Mouse (Mus musculus) heart, postnatal 25 days (tissue): ENCODE measurements at regions not wholly inside any gene's neighbourhood (a gene's known extent, or its start where the extent isn't known, plus 50 kb on each side); places are given as distances from the start of the nearest gene placed in this dataset.
A peak's percentile ranks its signal among the peaks of the same experiment; 100 is the strongest.

ENCODE experiments used
- DNase-seq: peaks from one replicate; pipeline ENCODE4 v3.0.0; 2022; ENCODE audit warnings: low spot score
- intact Hi-C: fragments of 180-260 bp; cut with DNase I; formaldehyde crosslinking; loops from one replicate; pipeline ENCODE4 v1.15.1; 2025

- intact Hi-C loops, result no loop called here
These were observed 313.3 kb upstream of the Klf3 start for GRCm38 (mm10) chr5:64489656-64490444.

DNA sequence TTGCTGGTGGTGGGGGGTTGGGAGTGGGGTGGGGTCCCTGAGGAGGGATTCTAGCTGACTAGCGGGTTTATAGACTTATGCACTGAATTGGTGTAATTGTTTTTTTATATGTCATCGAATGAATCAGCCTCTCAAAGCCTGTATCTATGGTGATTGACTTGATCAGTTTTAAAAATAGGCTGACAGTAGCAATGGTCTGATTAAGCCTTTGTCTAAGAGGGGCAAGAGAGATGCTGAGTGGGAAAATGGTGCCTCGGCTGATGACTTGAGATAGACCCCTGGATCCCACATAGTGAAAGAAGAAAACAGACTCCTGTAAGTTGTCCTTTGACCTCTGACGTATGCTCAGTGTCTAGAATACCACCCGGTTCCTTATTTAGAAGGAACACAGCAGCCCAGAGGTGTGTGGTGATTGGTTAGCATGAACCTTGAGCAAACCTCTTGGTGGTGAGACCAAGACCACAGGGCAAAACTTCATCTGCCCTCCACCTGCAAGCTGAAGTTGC, 312.7 kb upstream of the Klf3 start:
- no peak for DNase-seq
- intact Hi-C loops, result no loop called here

More at GRCm38 (mm10) chr5:64489656-64490444, 313.3 kb upstream of the Klf3 start:
- no peak for DNase-seq

DNA sequence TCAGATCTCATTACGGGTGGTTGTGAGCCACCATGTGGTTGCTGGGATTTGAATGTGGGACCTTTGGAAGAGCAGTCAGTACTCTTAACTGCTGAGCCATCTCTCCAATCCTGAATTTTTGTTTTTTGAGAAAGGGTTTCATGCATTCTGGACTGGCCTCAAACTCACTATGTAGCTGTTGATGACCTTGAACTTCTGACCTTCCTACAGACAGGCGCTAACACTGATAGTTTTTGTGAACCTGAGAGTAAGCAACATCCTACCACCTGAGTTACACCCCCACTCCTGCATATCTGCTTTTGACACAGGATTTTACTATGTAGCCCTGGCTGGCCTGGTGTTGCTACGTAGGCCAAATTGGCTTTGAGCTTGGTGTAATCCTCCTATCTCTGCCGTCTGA, 308.8 kb upstream of the Klf3 start:
- intact Hi-C loops, result no loop called here
- no peak for DNase-seq

DNA sequence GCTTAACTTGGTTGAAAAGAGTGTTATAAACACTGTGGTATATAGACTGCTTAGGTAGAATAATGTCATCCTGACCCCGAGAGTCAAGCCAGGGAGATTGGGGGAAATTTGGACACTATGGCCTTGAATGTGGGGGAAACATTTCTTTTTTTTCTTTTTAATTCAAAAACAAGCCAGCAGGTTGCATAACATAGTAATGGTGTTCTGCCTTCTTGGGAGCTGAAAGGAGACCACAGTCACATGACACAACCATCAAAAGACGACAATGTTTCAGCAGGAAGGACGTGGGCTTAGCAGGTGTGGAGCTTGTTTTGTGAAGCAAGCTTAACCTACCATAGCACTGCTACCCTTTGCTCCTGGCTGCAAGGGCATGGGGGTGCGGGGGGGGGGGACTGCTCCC, 306.3 kb upstream of the Klf3 start:
- DNase-seq, result no peak
- intact Hi-C loops, result no loop called here

- intact Hi-C loops, result no loop called here
- no peak for DNase-seq
These were observed 304.8 kb upstream of the Klf3 start for GRCm38 (mm10) chr5:64498431-64498830.

GRCm38 (mm10) chr5:64499131-64499530, 304.1 kb upstream of the Klf3 start:
- DNase-seq, result no peak
- intact Hi-C loops, result no loop called here

DNA sequence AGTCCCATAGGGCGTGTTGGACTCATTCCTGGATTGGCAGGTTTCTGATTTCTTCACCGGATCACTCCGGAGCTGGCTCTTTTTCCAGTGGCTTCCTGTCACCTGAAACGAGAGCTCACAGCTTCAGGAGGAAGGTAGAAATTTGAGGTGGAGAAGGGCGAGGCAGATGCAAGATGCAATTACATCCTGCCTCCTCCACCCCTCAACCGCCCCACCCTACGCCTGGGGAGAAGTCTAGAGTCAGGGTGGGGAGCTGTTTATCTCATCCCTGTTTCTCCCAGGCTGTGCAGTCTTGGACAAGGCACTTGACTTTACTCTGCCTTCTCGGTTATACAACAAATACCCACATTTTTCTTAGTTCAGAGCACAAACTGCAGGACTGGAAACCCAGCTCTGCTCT, 302.8 kb upstream of the Klf3 start:
- no peak for DNase-seq
- intact Hi-C loops, result no loop called here

DNA sequence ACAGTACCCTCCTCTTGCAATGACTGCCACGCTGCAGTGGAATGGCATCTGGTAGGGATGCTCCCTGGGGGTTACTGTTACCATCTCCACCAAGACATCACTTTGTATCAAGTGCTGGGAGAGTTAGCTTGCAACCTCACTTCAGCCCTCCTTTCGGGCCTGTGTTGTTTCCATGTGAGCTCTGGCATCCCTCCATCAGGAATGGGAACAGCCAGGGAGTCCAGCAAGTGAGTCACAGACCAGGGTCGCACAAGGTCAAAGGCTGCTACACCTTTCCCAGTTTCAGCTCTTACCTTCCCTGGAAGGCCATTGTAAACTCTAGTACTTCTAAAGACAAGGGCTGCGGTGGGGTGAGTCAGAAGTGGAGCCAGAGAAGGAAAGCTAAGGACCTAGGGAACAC, 302.3 kb upstream of the Klf3 start:
- intact Hi-C loops, result no loop called here
- DNase-seq, result no peak

- intact Hi-C loops, result no loop called here
These were observed 301.4 kb upstream of the Klf3 start for GRCm38 (mm10) chr5:64501746-64502145.

GRCm38 (mm10) chr5:64503514-64503913, 299.7 kb upstream of the Klf3 start:
- intact Hi-C loops, result no loop called here
- peak; percentile 50 for DNase-seq

More at GRCm38 (mm10) chr5:64501746-64502145, 301.4 kb upstream of the Klf3 start:
- DNase-seq, result no peak

DNA sequence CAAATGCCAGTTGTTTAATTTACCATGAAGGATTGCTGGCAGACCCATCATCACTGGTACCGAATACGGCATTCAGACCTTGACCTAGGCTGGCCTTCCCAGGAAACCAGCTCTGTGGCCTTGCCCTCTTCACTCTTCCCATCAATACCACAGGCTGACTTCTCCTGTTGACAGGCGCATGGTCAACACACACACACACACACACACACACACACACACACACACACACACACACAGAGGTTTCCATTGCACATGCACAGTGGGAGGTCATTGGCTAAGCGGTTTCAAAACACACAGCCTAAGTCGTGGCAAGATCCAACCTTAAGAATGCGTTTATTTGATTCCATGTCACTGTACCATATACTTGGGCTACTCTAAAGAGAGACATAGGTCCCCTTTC, 298.7 kb upstream of the Klf3 start:
- intact Hi-C loops, result no loop called here
- DNase-seq, result no peak

GRCm38 (mm10) chr5:64505227-64505834, 297.9 kb upstream of the Klf3 start:
- intact Hi-C loops, result loop anchor here (5.0 kb wide), 4 partner anchors 77 to 213 kb away; no protein-coding TSS in a partner anchor

GRCm38 (mm10) chr5:64505835-64506600, 297.2 kb upstream of the Klf3 start:
- intact Hi-C loops, result loop anchor here (1.0 to 5.0 kb wide), 8 partner anchors 76 to 359 kb away; partner anchors contain the start of gene Klf3
- peak; percentile 67 for DNase-seq

More at GRCm38 (mm10) chr5:64505227-64505834, 297.9 kb upstream of the Klf3 start:
- DNase-seq, result peak; percentile 43

DNA sequence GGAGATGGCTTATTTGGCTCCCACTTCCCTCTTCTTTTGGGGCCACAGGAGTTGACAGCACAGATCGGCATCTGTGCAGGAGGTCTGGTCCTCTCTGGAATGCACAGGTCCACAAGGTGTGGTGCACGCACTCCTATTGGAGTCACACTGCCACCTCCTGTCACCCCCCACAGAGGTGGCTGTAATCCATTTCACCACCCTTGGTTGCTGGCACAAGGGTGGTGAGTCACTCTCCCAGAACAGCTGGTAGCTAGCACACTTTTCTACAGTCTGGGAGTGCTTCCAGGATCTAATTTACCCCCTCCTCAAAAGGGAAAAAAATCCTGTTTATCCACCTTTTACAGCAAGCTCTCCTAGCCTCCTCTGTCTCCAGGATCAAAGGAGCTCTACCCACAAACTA, 294.6 kb upstream of the Klf3 start:
- intact Hi-C loops, result loop anchor here (5.0 kb wide), 4 partner anchors 74 to 216 kb away; no protein-coding TSS in a partner anchor
- DNase-seq, result no peak

DNA sequence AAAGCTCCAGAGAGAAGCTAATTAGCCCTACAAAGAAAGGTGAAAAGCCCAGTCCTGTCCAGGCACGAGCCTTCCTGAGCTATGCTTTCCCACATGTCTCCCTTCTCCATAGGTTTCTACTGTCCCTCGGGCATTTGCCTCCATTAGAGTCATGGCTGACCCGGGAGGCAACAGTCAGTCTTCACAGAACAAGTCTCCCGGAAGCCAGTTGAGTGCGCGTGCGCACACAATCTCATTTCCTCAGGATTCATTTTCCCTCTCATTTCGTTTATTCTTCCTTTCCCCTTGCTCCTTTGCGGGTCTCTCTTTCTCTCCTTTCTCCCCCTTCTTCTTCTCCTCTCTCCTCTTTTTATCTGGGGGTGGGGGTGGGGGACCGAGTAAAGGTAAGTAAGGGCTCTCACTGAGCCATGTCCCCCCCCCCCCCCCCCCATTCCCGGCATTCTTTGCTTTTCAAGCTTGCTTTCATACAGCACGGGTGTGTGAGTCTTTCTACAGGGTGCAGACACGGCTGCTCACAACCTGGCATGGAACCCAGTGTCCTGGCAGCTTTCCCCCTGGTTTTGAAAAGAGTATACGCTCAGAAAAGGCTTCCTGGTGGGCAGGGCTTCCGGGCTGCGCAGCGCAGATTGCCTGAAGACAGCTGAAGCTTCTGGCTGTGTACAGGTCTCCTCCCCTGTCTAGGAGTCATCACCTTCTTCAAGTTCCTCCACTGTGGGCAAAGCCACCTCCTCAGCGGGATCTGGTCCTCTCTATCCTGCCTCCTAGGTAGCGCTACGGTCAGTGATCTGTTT, 289.8 kb upstream of the Klf3 start:
- intact Hi-C loops, result no loop called here
- no peak for DNase-seq

DNA sequence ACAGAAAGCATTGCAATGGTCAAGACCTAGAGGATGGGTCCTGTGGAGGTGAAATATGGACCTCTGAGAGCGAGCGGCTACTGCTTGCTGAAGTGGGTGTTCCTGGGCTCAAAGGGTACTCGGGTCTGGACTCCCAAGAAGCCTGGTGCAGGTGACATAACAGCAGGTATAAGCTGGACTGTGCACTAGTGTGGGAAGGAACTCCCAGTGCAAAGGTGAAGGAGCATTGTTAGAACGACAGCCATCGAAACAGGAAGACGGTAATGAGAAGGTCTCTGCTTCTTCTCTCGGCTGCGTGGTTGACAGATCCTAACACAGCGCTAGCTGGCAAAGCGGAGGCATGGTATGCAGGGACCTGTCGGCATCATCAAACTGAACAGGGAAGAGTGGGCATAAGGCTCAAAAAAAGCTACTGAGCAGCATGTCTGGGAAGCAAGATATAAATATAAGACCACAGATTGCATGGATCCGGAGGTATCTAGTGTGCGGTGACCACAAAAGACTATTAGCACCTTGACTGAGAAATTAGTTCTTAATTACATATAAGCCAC, 287.0 kb upstream of the Klf3 start:
- no peak for DNase-seq
- intact Hi-C loops, result no loop called here

DNA sequence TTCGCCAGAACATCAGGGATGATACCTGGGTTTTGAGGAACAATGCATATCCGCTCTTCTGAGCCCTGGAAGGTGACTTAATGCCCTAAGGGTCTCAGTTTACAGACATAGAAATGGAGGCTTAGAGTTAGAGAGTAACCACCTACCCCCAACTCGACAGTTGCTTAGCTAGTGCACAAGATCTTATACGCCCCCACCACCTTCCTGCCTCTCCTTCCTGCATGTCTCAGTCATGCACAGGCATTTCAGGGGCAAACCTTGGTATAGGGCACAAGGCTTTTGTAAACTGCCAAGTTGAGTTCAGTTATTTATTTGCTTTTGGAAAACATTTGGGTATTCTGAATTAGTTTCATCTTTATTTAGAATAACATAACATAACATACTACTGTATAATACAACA, 285.9 kb upstream of the Klf3 start:
- intact Hi-C loops, result no loop called here

GRCm38 (mm10) chr5:64517835-64518234, 285.4 kb upstream of the Klf3 start:
- intact Hi-C loops, result no loop called here
- DNase-seq, result peak; percentile 32

More for the DNA sequence above, 285.9 kb upstream of the Klf3 start:
- DNase-seq, result no peak

DNA sequence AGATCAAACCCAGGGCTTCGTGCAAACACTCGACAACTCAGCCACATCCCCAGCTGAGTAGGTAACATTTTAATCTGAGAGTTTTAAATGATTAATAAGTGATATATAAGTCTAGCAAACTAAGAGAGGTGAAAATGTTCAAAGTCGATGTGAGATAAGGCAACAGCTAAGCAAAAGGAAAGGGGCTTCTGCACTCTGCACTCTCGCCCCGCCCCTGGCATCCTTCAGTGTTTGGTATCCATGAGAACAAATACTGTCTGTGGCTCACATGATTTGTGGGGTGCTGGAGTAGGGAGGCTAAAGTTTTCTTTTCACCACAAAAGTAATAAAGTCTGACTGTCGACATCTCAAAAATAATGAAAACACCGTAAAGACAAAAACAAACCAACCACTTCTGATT, 284.2 kb upstream of the Klf3 start:
- DNase-seq, result no peak
- intact Hi-C loops, result no loop called here
